Mouse (Mus musculus): Measurements from ENCODE around the gene Pdzk1. TPM values are rescaled to one million over a fixed set of nuclear protein-coding genes. Genes with fewer than 3 reads are reported as not detected.

Gene Pdzk1
- polyA plus RNA-seq, 1 experiment from 2014 or later, result not detected

DNA sequence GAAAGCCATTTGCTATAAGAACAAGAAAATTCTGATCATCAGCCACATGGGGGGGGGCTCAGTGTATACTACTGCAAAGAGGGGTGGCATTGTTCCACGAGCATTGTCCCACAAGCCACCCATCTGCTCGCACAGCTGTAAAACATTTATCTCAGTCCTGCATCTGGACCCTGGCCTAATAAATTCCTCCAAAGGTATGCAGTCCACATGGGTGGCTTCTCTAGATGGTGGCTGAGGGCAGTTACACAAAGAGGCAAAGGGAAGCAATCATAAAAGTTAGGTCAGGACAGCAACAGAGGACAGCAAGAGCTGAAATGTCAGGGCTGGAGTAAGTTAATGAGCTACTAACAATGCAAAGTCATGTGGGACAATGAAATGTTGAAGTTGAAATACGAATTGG lies 5.4 kb upstream of the Pdzk1 start:
- no peak for ATAC-seq (ENCODE audit: insufficient number of reproducible peaks, insufficient read depth, low FRiP score, low read depth)
- 62% methylated on average over 3 of the region's 3 CpGs for WGBS
- no peak overlapping the region for H3K9ac ChIP-seq (ENCODE audit: low read length)
- no peak overlapping the region for H3K27ac ChIP-seq (replicated peaks in 1 of 2; ENCODE audit: control insufficient read depth in 1 of 2, insufficient read depth in 1 of 2, low read depth in 2 of 2, low read length in 2 of 2)
- no peaks in the 10 kb centered on the region for H3K27me3 ChIP-seq (ENCODE audit: control insufficient read depth, insufficient read depth, low read length)
- peaks cover 0 to 3% of the 10 kb centered on the region in 2 experiments; a peak in 1 of 4 replicates for H3K4me1 ChIP-seq (ENCODE audit: control insufficient read depth in 2 of 2, insufficient read depth in 2 of 2, low read length in 2 of 2)
- no peak overlapping the region for H3K4me2 ChIP-seq (ENCODE audit: low read length)
- H3K4me3 ChIP-seq (ENCODE audit: control insufficient read depth in 1 of 2, insufficient read depth in 1 of 2, low read depth in 1 of 2, low read length in 2 of 2), result no peak overlapping the region
- no peaks in the 10 kb centered on the region for H3K36me3 ChIP-seq (ENCODE audit: control insufficient read depth, insufficient read depth, low read length)
- H3K9me3 ChIP-seq (ENCODE audit: control insufficient read depth, low read length), result no peaks in the 10 kb centered on the region

DNA sequence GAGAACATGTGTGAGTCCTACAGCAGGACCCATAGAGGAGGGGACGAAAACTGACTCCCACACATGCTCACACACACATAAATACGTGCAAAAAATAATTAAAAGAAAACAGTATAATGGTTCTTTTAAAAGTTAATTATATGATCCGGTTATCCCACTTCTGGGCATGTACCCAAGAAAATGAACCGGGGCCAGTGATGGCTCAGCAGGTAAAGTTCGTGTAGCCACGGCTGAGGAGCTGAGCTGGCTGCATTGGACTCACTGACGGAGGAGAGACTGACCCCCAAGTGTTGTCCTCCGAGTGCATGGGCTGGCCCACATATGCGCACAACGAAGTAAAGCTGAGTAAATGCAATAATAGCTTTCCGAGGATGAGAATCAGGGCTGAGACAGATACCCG lies 4.5 kb upstream of the Pdzk1 start:
- H3K9ac ChIP-seq (ENCODE audit: low read length), result no peak overlapping the region
- H3K4me1 ChIP-seq (ENCODE audit: control insufficient read depth in 2 of 2, insufficient read depth in 2 of 2, low read length in 2 of 2), result peaks cover 0 to 3% of the 10 kb centered on the region in 2 experiments; a peak in 1 of 4 replicates
- WGBS, result 82% methylated on average over 12 of the region's 12 CpGs
- no peak for ATAC-seq (ENCODE audit: insufficient number of reproducible peaks, insufficient read depth, low FRiP score, low read depth)
- no peaks in the 10 kb centered on the region for H3K9me3 ChIP-seq (ENCODE audit: control insufficient read depth, low read length)
- H3K27me3 ChIP-seq (ENCODE audit: control insufficient read depth, insufficient read depth, low read length), result no peaks in the 10 kb centered on the region
- no peak overlapping the region for H3K4me3 ChIP-seq (ENCODE audit: control insufficient read depth in 1 of 2, insufficient read depth in 1 of 2, low read depth in 1 of 2, low read length in 2 of 2)
- no peak overlapping the region for H3K27ac ChIP-seq (replicated peaks in 1 of 2; ENCODE audit: control insufficient read depth in 1 of 2, insufficient read depth in 1 of 2, low read depth in 2 of 2, low read length in 2 of 2)
- no peak overlapping the region for H3K4me2 ChIP-seq (ENCODE audit: low read length)
- H3K36me3 ChIP-seq (ENCODE audit: control insufficient read depth, insufficient read depth, low read length), result no peaks in the 10 kb centered on the region

DNA sequence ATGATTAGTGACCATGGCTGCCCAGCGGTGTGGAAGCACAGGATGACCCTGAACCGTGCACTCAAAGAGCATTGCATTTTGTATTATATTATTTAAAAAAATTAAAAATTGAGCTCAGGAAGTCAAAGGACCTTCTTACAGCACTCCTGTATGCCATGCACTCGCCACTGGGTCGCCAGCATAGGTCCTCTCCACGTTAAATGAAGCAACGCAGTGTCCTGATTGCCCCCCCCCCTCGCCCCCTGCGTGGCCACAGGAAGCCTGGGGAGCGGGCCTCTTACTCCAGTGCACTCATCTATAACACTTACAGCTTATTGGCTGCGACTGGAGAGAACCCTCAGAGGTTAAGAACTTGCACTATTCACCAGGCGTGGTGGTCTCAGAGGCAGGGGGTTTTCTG lies 3.8 kb upstream of the Pdzk1 start:
- no peak for ATAC-seq (ENCODE audit: insufficient number of reproducible peaks, insufficient read depth, low FRiP score, low read depth)
- Histone ChIP-seq H3K4me1 (ENCODE audit: control insufficient read depth in 2 of 2, insufficient read depth in 2 of 2, low read length in 2 of 2) (peaks cover 0 to 3% of the 10 kb centered on the region in 2 experiments; a peak in 1 of 4 replicates), H3K9ac (ENCODE audit: low read length) (no peak overlapping the region), H3K36me3 (ENCODE audit: control insufficient read depth, insufficient read depth, low read length) (no peaks in the 10 kb centered on the region), H3K9me3 (ENCODE audit: control insufficient read depth, low read length) (no peaks in the 10 kb centered on the region), H3K27me3 (ENCODE audit: control insufficient read depth, insufficient read depth, low read length) (no peaks in the 10 kb centered on the region), H3K4me2 (ENCODE audit: low read length) (no peak overlapping the region), H3K4me3 (ENCODE audit: control insufficient read depth in 1 of 2, insufficient read depth in 1 of 2, low read depth in 1 of 2, low read length in 2 of 2) (no peak overlapping the region), H3K27ac (replicated peaks in 1 of 2; ENCODE audit: control insufficient read depth in 1 of 2, insufficient read depth in 1 of 2, low read depth in 2 of 2, low read length in 2 of 2) (no peak overlapping the region)
- WGBS, result 47% methylated on average over 11 of the region's 11 CpGs

DNA sequence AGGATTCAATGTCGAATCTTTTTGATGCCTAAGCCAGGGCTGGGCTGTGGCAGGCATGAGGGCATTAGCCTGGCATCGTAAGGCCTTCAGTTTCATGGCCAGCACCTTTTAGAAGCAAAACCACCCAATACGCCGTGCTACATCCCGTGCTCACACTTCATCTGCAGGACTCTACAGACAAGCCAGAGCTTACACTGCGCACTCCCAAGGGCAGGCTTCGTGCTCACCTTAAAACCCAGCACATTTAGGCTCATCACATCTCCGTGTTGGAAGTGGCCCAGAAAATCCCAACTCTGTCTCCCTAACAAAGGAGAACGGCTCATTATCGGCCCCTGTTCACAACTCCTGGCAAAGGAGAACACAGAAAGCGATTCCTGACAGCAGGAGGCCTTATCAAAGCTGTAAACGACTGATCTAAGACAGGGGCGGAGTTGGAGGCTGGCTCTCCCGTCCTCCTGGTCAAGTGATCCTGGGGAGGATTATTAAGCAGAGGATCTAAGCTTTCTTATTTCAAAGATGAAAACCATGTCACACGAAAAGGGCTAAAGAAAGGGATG lies 698 bp upstream of the Pdzk1 start:
- no peak overlapping the region for H3K27ac ChIP-seq (replicated peaks in 1 of 2; ENCODE audit: control insufficient read depth in 1 of 2, insufficient read depth in 1 of 2, low read depth in 2 of 2, low read length in 2 of 2)
- H3K4me1 ChIP-seq (ENCODE audit: control insufficient read depth in 2 of 2, insufficient read depth in 2 of 2, low read length in 2 of 2), result peaks cover 0 to 3% of the 10 kb centered on the region in 2 experiments; a peak in 1 of 4 replicates
- no peak for ATAC-seq (ENCODE audit: insufficient number of reproducible peaks, insufficient read depth, low FRiP score, low read depth)
- H3K9ac ChIP-seq (ENCODE audit: low read length), result no peak overlapping the region
- no peaks in the 10 kb centered on the region for H3K27me3 ChIP-seq (ENCODE audit: control insufficient read depth, insufficient read depth, low read length)
- H3K4me3 ChIP-seq (ENCODE audit: control insufficient read depth in 1 of 2, insufficient read depth in 1 of 2, low read depth in 1 of 2, low read length in 2 of 2), result no peak overlapping the region
- no peaks in the 10 kb centered on the region for H3K9me3 ChIP-seq (ENCODE audit: control insufficient read depth, low read length)
- H3K4me2 ChIP-seq (ENCODE audit: low read length), result peak overlapping the region; percentile 12; the same call in 1 of the 2 replicates
- no peaks in the 10 kb centered on the region for H3K36me3 ChIP-seq (ENCODE audit: control insufficient read depth, insufficient read depth, low read length)
- 28% methylated on average over 15 of the region's 15 CpGs for WGBS

DNA sequence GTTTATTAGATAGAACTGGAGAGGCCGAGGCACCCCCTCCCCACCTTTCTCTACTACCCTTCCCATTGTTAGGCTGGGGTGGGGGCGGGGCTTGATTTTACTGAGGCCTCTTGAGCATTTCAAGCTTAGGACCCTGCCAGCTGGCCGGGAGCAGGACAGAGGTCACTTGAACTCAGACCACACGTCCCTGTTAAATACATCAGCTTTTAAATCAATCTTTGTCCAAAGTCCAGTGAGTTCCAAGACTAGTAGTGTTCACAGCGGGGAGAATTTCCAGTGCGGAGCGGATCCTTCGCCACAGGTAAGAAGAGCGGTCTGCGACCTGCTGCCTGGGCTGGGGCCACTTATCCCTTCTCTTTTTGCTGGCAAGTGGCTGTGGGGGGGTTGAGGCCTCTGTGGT lies 772 bp downstream of the Pdzk1 start:
- Histone ChIP-seq H3K27me3 (ENCODE audit: control insufficient read depth, insufficient read depth, low read length) (no peaks in the 10 kb centered on the region), H3K9me3 (ENCODE audit: control insufficient read depth, low read length) (no peaks in the 10 kb centered on the region), H3K4me2 (ENCODE audit: low read length) (no peak overlapping the region), H3K4me1 (ENCODE audit: control insufficient read depth in 2 of 2, insufficient read depth in 2 of 2, low read length in 2 of 2) (peaks cover 0 to 3% of the 10 kb centered on the region in 2 experiments; a peak in 1 of 4 replicates), H3K27ac (replicated peaks in 1 of 2; ENCODE audit: control insufficient read depth in 1 of 2, insufficient read depth in 1 of 2, low read depth in 2 of 2, low read length in 2 of 2) (no peak overlapping the region), H3K36me3 (ENCODE audit: control insufficient read depth, insufficient read depth, low read length) (no peaks in the 10 kb centered on the region), H3K4me3 (ENCODE audit: control insufficient read depth in 1 of 2, insufficient read depth in 1 of 2, low read depth in 1 of 2, low read length in 2 of 2) (no peak overlapping the region), H3K9ac (ENCODE audit: low read length) (no peak overlapping the region)
- WGBS, result 78% methylated on average over 10 of the region's 10 CpGs
- ATAC-seq (ENCODE audit: insufficient number of reproducible peaks, insufficient read depth, low FRiP score, low read depth), result no peak

DNA sequence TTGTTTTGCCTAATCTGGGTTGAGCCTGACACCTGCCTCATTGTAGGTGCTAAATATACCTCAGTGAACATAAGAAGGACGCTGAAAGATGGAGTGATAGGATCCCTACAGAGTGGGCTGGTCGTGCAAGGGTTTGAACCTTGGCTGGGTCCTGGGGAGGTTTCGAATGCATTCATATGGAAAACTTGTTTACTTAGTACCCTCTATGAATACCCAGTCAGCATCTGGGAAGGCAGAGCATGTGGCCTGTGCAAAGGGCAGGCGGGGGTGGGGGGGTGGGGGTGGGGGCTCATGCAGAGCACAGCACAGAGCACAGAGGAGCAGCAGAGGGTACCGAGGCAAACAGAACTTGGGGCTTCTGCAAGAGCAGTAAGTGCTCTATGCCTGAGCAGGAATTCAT lies 3.8 kb downstream of the Pdzk1 start:
- peaks cover 0 to 3% of the 10 kb centered on the region in 2 experiments; a peak in 1 of 4 replicates for H3K4me1 ChIP-seq (ENCODE audit: control insufficient read depth in 2 of 2, insufficient read depth in 2 of 2, low read length in 2 of 2)
- H3K4me3 ChIP-seq (ENCODE audit: control insufficient read depth in 1 of 2, insufficient read depth in 1 of 2, low read depth in 1 of 2, low read length in 2 of 2), result no peak overlapping the region
- 42% methylated on average over 5 of the region's 5 CpGs for WGBS
- H3K27ac ChIP-seq (replicated peaks in 1 of 2; ENCODE audit: control insufficient read depth in 1 of 2, insufficient read depth in 1 of 2, low read depth in 2 of 2, low read length in 2 of 2), result no peak overlapping the region
- no peak overlapping the region for H3K4me2 ChIP-seq (ENCODE audit: low read length)
- H3K27me3 ChIP-seq (ENCODE audit: control insufficient read depth, insufficient read depth, low read length), result no peaks in the 10 kb centered on the region
- no peaks in the 10 kb centered on the region for H3K36me3 ChIP-seq (ENCODE audit: control insufficient read depth, insufficient read depth, low read length)
- no peak for ATAC-seq (ENCODE audit: insufficient number of reproducible peaks, insufficient read depth, low FRiP score, low read depth)
- H3K9me3 ChIP-seq (ENCODE audit: control insufficient read depth, low read length), result no peaks in the 10 kb centered on the region
- no peak overlapping the region for H3K9ac ChIP-seq (ENCODE audit: low read length)

DNA sequence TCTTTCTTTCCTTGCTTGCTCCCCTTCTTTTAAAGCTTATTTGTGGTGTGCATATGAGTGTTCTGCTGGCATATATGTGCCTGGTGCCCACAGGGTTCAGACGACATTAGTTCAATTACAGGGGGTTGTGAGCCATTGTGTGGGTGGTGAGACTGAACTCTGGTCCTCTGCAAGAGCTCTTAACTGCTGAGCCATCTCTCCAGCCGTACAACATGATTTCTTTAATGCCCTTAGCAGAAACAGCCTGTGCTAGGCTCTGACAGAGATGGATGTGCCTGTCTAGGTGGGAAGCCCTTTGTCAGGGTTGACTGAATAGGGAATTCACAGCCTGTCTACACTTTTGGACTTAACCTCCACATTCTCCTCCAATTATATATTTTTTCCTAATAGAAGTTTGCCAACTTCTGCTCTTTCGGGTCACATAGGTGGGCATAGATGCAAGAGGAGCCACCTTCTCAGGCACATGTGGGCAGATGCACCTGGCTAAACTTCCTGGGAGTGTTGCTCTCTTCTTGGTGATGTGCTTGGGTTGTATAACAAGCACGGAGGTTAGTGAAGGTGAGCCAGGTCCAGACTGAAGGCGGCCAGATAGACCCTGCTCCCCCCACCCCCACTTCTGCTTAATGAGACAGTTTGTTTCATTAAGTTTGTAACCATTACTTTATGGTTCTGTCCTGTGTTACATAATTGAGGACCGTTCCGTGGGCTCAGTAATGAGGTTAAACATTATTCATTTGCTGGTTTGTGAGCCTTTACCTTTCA lies 5.7 kb downstream of the Pdzk1 start:
- WGBS, result 78% methylated on average over 7 of the region's 7 CpGs
- Histone ChIP-seq H3K36me3 (ENCODE audit: control insufficient read depth, insufficient read depth, low read length) (no peaks in the 10 kb centered on the region), H3K9ac (ENCODE audit: low read length) (no peak overlapping the region), H3K27me3 (ENCODE audit: control insufficient read depth, insufficient read depth, low read length) (no peaks in the 10 kb centered on the region), H3K27ac (replicated peaks in 1 of 2; ENCODE audit: control insufficient read depth in 1 of 2, insufficient read depth in 1 of 2, low read depth in 2 of 2, low read length in 2 of 2) (no peak overlapping the region), H3K9me3 (ENCODE audit: control insufficient read depth, low read length) (no peaks in the 10 kb centered on the region), H3K4me3 (ENCODE audit: control insufficient read depth in 1 of 2, insufficient read depth in 1 of 2, low read depth in 1 of 2, low read length in 2 of 2) (no peak overlapping the region), H3K4me1 (ENCODE audit: control insufficient read depth in 2 of 2, insufficient read depth in 2 of 2, low read length in 2 of 2) (no peaks in the 10 kb centered on the region), H3K4me2 (ENCODE audit: low read length) (no peak overlapping the region)
- no peak for ATAC-seq (ENCODE audit: insufficient number of reproducible peaks, insufficient read depth, low FRiP score, low read depth)

Data from heart, embryonic 14.5 days (tissue).